Mouse (Mus musculus): ENCODE measurements around the gene Ralgapa2. TPM values are rescaled to one million over a fixed set of nuclear protein-coding genes. Genes with fewer than 3 reads are reported as not detected.

The Ralgapa2 gene
- polyA plus RNA-seq, 1 experiment from 2014 or later: 9.6 TPM

- Histone ChIP-seq H3K9ac (ENCODE audit: low read length) (no peak overlapping the region), H3K36me3 (ENCODE audit: control insufficient read depth, insufficient read depth, low read length) (no peaks in the 10 kb centered on the region), H3K4me3 (replicated peaks; ENCODE audit: low read length) (no peak overlapping the region), H3K27ac (ENCODE audit: low read length) (no peak overlapping the region), H3K4me2 (ENCODE audit: low read depth, low read length) (no peak overlapping the region), H3K27me3 (ENCODE audit: control insufficient read depth, insufficient read depth, low read length) (no peaks in the 10 kb centered on the region), H3K9me3 (replicated peaks; ENCODE audit: control insufficient read depth, low read length) (no peaks in the 10 kb centered on the region), H3K4me1 (ENCODE audit: control insufficient read depth, insufficient read depth, low read length) (0 out of 2 replicates have a peak, but pooled peaks cover 5% of the 10 kb centered on the region)
- WGBS: 49% methylated on average over 6 of the region's 6 CpGs
- ATAC-seq (ENCODE audit: insufficient read depth, low FRiP score): no peak
Observed at GRCm38 (mm10) chr2:146280221-146280920, 231.8 kb downstream of the Ralgapa2 start.

GRCm38 (mm10) chr2:146279430-146280220 is 232.5 kb downstream of the Ralgapa2 start:
- ATAC-seq (ENCODE audit: insufficient read depth, low FRiP score): no peak
- 0 out of 2 replicates have a peak overlapping the region, but pooled peaks have one; percentile 4 for H3K27ac ChIP-seq (ENCODE audit: low read length)
- H3K4me2 ChIP-seq (ENCODE audit: low read depth, low read length): no peak overlapping the region
- H3K4me3 ChIP-seq (replicated peaks; ENCODE audit: low read length): no peak overlapping the region
- H3K36me3 ChIP-seq (ENCODE audit: control insufficient read depth, insufficient read depth, low read length): no peaks in the 10 kb centered on the region
- no peaks in the 10 kb centered on the region for H3K27me3 ChIP-seq (ENCODE audit: control insufficient read depth, insufficient read depth, low read length)
- H3K9me3 ChIP-seq (replicated peaks; ENCODE audit: control insufficient read depth, low read length): no peaks in the 10 kb centered on the region
- WGBS: 61% methylated on average over 24 of the region's 24 CpGs
- H3K9ac ChIP-seq (ENCODE audit: low read length): no peak overlapping the region; the same call in 1 of the 2 replicates
- 0 out of 2 replicates have a peak, but pooled peaks cover 5% of the 10 kb centered on the region for H3K4me1 ChIP-seq (ENCODE audit: control insufficient read depth, insufficient read depth, low read length)

DNA sequence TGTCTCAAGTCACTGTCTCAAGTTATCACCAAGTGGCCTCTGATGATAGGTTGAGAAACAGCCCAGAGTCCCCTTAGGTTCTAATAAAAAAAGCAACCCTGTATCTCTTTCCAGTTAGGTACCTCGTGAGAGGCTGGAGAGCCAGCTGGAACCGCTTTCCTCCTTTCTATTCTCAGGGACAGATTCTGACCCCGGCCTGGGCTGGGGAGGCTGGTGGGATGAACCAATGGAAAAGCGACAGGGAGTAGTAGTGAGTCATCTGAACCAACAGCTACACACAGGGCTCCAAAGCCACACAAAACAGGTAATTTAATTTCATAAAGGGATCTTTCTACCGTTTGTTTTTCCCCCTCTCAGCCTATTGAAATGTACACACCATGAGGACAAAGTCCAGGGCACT is 233.8 kb downstream of the Ralgapa2 start:
- Histone ChIP-seq H3K9ac (ENCODE audit: low read length) (no peak overlapping the region), H3K27ac (ENCODE audit: low read length) (peak overlapping the region; percentile 9; the same call in 1 of the 2 replicates), H3K36me3 (ENCODE audit: control insufficient read depth, insufficient read depth, low read length) (no peaks in the 10 kb centered on the region), H3K4me2 (ENCODE audit: low read depth, low read length) (no peak overlapping the region), H3K4me3 (replicated peaks; ENCODE audit: low read length) (no peak overlapping the region), H3K27me3 (ENCODE audit: control insufficient read depth, insufficient read depth, low read length) (no peaks in the 10 kb centered on the region), H3K9me3 (replicated peaks; ENCODE audit: control insufficient read depth, low read length) (no peaks in the 10 kb centered on the region), H3K4me1 (ENCODE audit: control insufficient read depth, insufficient read depth, low read length) (0 out of 2 replicates have a peak, but pooled peaks cover 5% of the 10 kb centered on the region)
- WGBS: 34% methylated on average over 5 of the region's 5 CpGs
- peak; percentile 86 for ATAC-seq (ENCODE audit: insufficient read depth, low FRiP score)

DNA sequence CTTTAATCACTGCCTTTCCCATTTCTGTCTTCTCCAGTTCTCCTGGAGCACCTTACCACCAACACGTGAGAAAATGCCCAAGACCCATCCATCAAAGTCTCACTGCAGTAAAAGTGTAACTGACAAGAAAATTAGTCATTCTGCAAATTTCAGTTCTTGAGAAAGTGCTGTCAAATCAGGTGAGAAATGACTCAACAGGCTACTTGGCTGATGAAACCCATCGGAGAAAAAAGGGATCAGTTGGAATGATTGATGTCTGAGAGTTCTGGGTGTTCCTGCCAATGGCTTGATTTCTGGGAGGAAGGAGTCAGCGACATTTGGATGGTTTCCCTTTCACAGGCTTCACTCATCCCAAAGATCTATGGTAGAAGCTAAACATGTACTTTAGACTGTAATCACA is 245.6 kb downstream of the Ralgapa2 start:
- no peak for ATAC-seq (ENCODE audit: insufficient read depth, low FRiP score)
- Histone ChIP-seq H3K36me3 (ENCODE audit: control insufficient read depth, insufficient read depth, low read length) (no peaks in the 10 kb centered on the region), H3K4me2 (ENCODE audit: low read depth, low read length) (no peak overlapping the region), H3K4me3 (replicated peaks; ENCODE audit: low read length) (no peak overlapping the region), H3K4me1 (ENCODE audit: control insufficient read depth, insufficient read depth, low read length) (no peaks in the 10 kb centered on the region), H3K9me3 (replicated peaks; ENCODE audit: control insufficient read depth, low read length) (no peaks in the 10 kb centered on the region), H3K27ac (ENCODE audit: low read length) (no peak overlapping the region), H3K27me3 (ENCODE audit: control insufficient read depth, insufficient read depth, low read length) (no peaks in the 10 kb centered on the region), H3K9ac (ENCODE audit: low read length) (no peak overlapping the region)
- WGBS: 50% methylated on average over 3 of the region's 3 CpGs

- no peak overlapping the region for H3K4me2 ChIP-seq (ENCODE audit: low read depth, low read length)
- WGBS: 49% methylated on average over 4 of the region's 4 CpGs
Observed at GRCm38 (mm10) chr2:146265045-146265444, 247.1 kb downstream of the Ralgapa2 start.

GRCm38 (mm10) chr2:146262966-146263365 is 249.2 kb downstream of the Ralgapa2 start:
- H3K4me3 ChIP-seq (replicated peaks; ENCODE audit: low read length): no peak overlapping the region
- H3K4me1 ChIP-seq (ENCODE audit: control insufficient read depth, insufficient read depth, low read length): no peaks in the 10 kb centered on the region
- no peak overlapping the region for H3K27ac ChIP-seq (ENCODE audit: low read length)
- ATAC-seq (ENCODE audit: insufficient read depth, low FRiP score): no peak
- no peaks in the 10 kb centered on the region for H3K27me3 ChIP-seq (ENCODE audit: control insufficient read depth, insufficient read depth, low read length)
- no peak overlapping the region for H3K9ac ChIP-seq (ENCODE audit: low read length)
- H3K36me3 ChIP-seq (ENCODE audit: control insufficient read depth, insufficient read depth, low read length): no peaks in the 10 kb centered on the region
- no peaks in the 10 kb centered on the region for H3K9me3 ChIP-seq (replicated peaks; ENCODE audit: control insufficient read depth, low read length)
- H3K4me2 ChIP-seq (ENCODE audit: low read depth, low read length): no peak overlapping the region

More at GRCm38 (mm10) chr2:146265045-146265444, 247.1 kb downstream of the Ralgapa2 start:
- H3K4me1 ChIP-seq (ENCODE audit: control insufficient read depth, insufficient read depth, low read length): no peaks in the 10 kb centered on the region
- no peaks in the 10 kb centered on the region for H3K36me3 ChIP-seq (ENCODE audit: control insufficient read depth, insufficient read depth, low read length)
- H3K9me3 ChIP-seq (replicated peaks; ENCODE audit: control insufficient read depth, low read length): no peaks in the 10 kb centered on the region
- no peak for ATAC-seq (ENCODE audit: insufficient read depth, low FRiP score)
- H3K4me3 ChIP-seq (replicated peaks; ENCODE audit: low read length): no peak overlapping the region
- no peak overlapping the region for H3K9ac ChIP-seq (ENCODE audit: low read length)
- no peak overlapping the region for H3K27ac ChIP-seq (ENCODE audit: low read length)
- H3K27me3 ChIP-seq (ENCODE audit: control insufficient read depth, insufficient read depth, low read length): no peaks in the 10 kb centered on the region

GRCm38 (mm10) chr2:146262215-146262614 is 249.9 kb downstream of the Ralgapa2 start:
- H3K4me1 ChIP-seq (ENCODE audit: control insufficient read depth, insufficient read depth, low read length): no peaks in the 10 kb centered on the region
- no peak overlapping the region for H3K4me2 ChIP-seq (ENCODE audit: low read depth, low read length)
- H3K27ac ChIP-seq (ENCODE audit: low read length): no peak overlapping the region
- H3K4me3 ChIP-seq (replicated peaks; ENCODE audit: low read length): no peak overlapping the region
- H3K36me3 ChIP-seq (ENCODE audit: control insufficient read depth, insufficient read depth, low read length): no peaks in the 10 kb centered on the region
- H3K27me3 ChIP-seq (ENCODE audit: control insufficient read depth, insufficient read depth, low read length): no peaks in the 10 kb centered on the region
- H3K9ac ChIP-seq (ENCODE audit: low read length): no peak overlapping the region
- 59% methylated on average over 10 of the region's 10 CpGs for WGBS
- H3K9me3 ChIP-seq (replicated peaks; ENCODE audit: control insufficient read depth, low read length): no peaks in the 10 kb centered on the region
- no peak for ATAC-seq (ENCODE audit: insufficient read depth, low FRiP score)

GRCm38 (mm10) chr2:146261146-146261545 is 251.0 kb downstream of the Ralgapa2 start:
- Histone ChIP-seq H3K4me2 (ENCODE audit: low read depth, low read length) (no peak overlapping the region), H3K4me3 (replicated peaks; ENCODE audit: low read length) (no peak overlapping the region), H3K27me3 (ENCODE audit: control insufficient read depth, insufficient read depth, low read length) (no peaks in the 10 kb centered on the region), H3K36me3 (ENCODE audit: control insufficient read depth, insufficient read depth, low read length) (no peaks in the 10 kb centered on the region), H3K9me3 (replicated peaks; ENCODE audit: control insufficient read depth, low read length) (no peaks in the 10 kb centered on the region), H3K4me1 (ENCODE audit: control insufficient read depth, insufficient read depth, low read length) (no peaks in the 10 kb centered on the region), H3K9ac (ENCODE audit: low read length) (no peak overlapping the region), H3K27ac (ENCODE audit: low read length) (no peak overlapping the region)
- no peak for ATAC-seq (ENCODE audit: insufficient read depth, low FRiP score)
- WGBS: 82% methylated on average over 4 of the region's 4 CpGs
